ENCODE assay signal across 17 mouse cellular contexts in the genomic region with DNA sequence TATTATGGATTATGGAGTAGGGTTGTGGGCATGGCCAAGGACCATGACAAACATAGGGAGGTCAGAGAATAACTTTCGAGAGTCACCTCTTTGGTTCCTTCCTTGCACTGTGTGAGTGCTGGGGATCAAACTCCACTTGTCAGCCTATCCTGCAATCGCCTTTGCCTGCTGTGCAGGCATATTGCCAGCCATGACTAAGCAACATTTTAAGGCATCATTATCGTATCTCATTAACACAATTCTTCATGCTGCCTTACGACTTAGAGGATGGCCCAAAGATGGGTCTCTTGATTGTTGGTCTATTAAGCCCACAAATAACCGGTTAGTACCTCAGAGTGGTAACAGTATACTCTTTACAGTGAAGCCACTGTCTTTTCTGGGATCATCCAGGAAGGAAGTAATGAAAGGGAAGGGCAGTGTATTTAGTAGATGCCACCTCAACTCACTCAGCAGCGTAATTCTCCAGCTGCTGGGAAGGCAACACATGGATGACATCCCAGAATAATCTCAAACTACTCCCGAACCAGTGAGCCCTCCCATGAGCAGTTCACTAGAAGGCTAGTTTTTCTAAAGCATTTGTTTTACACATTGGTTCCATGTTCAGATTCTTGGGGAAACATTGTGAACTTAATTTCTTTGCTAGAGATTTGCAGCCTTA. TPM values are rescaled to one million over a fixed set of nuclear protein-coding genes. Genes with fewer than 3 reads are reported as not detected.
DNase-seq lines count a peak whose midpoint lies in the region; ATAC-seq lines count a peak whose summit lies in the region.
"Had no signal": no experiment of that assay in that cellular context is flagged by ENCODE, and none has a peak within 500 bp of the region (broad histone marks: within the 10 kb centered on the region; RNA-seq: fewer than 3 reads in every experiment).

No protein-coding gene starts in this region.

- ATAC-seq in forebrain, embryonic 14.5 days: no peak
- no peak for ATAC-seq in forebrain, embryonic 16.5 days
- ATAC-seq: Patski had no signal

- no peak overlapping the region for H3K9ac ChIP-seq in forebrain, embryonic 14.5 days (ENCODE audit: low read length)
- H3K9ac ChIP-seq in forebrain, embryonic 16.5 days (replicated peaks; ENCODE audit: low read depth, low read length): no peak overlapping the region
- H3K9ac ChIP-seq: embryonic facial prominence, embryonic 12.5 days; hindbrain, embryonic 13.5 days; limb, embryonic 12.5 days; stomach, embryonic 15.5 days had no signal

- 74% methylated on average over 7 of the region's 7 CpGs for whole genome bisulfite sequencing in forebrain, embryonic 14.5 days
- WGBS in forebrain, embryonic 16.5 days: 66% methylated on average over 7 of the region's 7 CpGs

- H3K4me2 ChIP-seq in forebrain, embryonic 14.5 days (ENCODE audit: low read length): no peak overlapping the region
- H3K4me2 ChIP-seq in forebrain, embryonic 16.5 days (ENCODE audit: low read length): no peak overlapping the region
- H3K4me2 ChIP-seq: embryonic facial prominence, embryonic 12.5 days; hindbrain, embryonic 13.5 days; limb, embryonic 12.5 days; stomach, embryonic 15.5 days had no signal

- H3K4me3 ChIP-seq in forebrain, embryonic 14.5 days (ENCODE audit: low read depth, low read length): no peak overlapping the region
- H3K4me3 ChIP-seq in forebrain, embryonic 16.5 days (replicated peaks; ENCODE audit: low read length): no peak overlapping the region
- H3K4me3 ChIP-seq: embryonic facial prominence, embryonic 12.5 days; heart, embryonic 10.5 days; hindbrain, embryonic 13.5 days; limb, embryonic 12.5 days; myocyte; stomach, embryonic 15.5 days had no signal

- no peaks in the 10 kb centered on the region for H3K4me1 ChIP-seq in forebrain, embryonic 14.5 days (ENCODE audit: control insufficient read depth, insufficient read depth, low read length)
- peaks cover 5% of the 10 kb centered on the region; the same call in 1 of the 2 replicates for H3K4me1 ChIP-seq in forebrain, embryonic 16.5 days (replicated peaks; ENCODE audit: control insufficient read depth, insufficient read depth, low read length)
- H3K4me1 ChIP-seq: embryonic facial prominence, embryonic 12.5 days; heart, embryonic 10.5 days; limb, embryonic 12.5 days; stomach, embryonic 15.5 days had no signal

- no peaks in the 10 kb centered on the region for H3K27me3 ChIP-seq in forebrain, embryonic 14.5 days (replicated peaks; ENCODE audit: control insufficient read depth, insufficient read depth, low read length)
- H3K27me3 ChIP-seq in forebrain, embryonic 16.5 days (replicated peaks; ENCODE audit: control insufficient read depth, insufficient read depth, low read length): no peaks in the 10 kb centered on the region
- H3K27me3 ChIP-seq: embryonic facial prominence, embryonic 12.5 days; hindbrain, embryonic 13.5 days; limb, embryonic 12.5 days; Patski; stomach, embryonic 15.5 days had no signal

- DNase-seq in forebrain, embryonic 14.5 days (ENCODE audit: low spot score): peak; percentile 32
- DNase-seq in retina, postnatal 1 day: peak; percentile 67
- DNase-seq in retina, embryonic 14.5 days (ENCODE audit: low spot score): no peak
- peak; percentile 42 to 52 for DNase-seq in kidney, postnatal 36 days
- no peak for DNase-seq in ovary, postnatal 14 days (ENCODE audit: low spot score)
- DNase-seq in layer of hippocampus, adult 9-11 months: no peak
- DNase-seq in layer of hippocampus, adult 18-20 months (ENCODE audit: low spot score in 2 of 2): no peak
- DNase-seq: adrenal gland, adult 8-10 months; lung, postnatal 36 days had no signal

- H3K36me3 ChIP-seq in forebrain, embryonic 14.5 days (ENCODE audit: control insufficient read depth, insufficient read depth, low read length): no peaks in the 10 kb centered on the region
- no peaks in the 10 kb centered on the region for H3K36me3 ChIP-seq in forebrain, embryonic 16.5 days (ENCODE audit: control insufficient read depth, insufficient read depth)
- H3K36me3 ChIP-seq: embryonic facial prominence, embryonic 12.5 days; heart, embryonic 10.5 days; hindbrain, embryonic 13.5 days; limb, embryonic 12.5 days; stomach, embryonic 15.5 days had no signal

- no peaks in the 10 kb centered on the region for H3K9me3 ChIP-seq in forebrain, embryonic 14.5 days (replicated peaks; ENCODE audit: control insufficient read depth, low read length)
- no peaks in the 10 kb centered on the region for H3K9me3 ChIP-seq in forebrain, embryonic 16.5 days (ENCODE audit: control insufficient read depth, low read length)
- H3K9me3 ChIP-seq: embryonic facial prominence, embryonic 12.5 days; heart, embryonic 10.5 days; hindbrain, embryonic 13.5 days; limb, embryonic 12.5 days; stomach, embryonic 15.5 days had no signal

- H3K27ac ChIP-seq in forebrain, embryonic 14.5 days (ENCODE audit: low read depth, low read length): no peak overlapping the region
- no peak overlapping the region for H3K27ac ChIP-seq in forebrain, embryonic 16.5 days (ENCODE audit: low read length)
- H3K27ac ChIP-seq: embryonic facial prominence, embryonic 12.5 days; heart, embryonic 10.5 days; limb, embryonic 12.5 days; stomach, embryonic 15.5 days had no signal

RNA-seq across cellular contexts. Expression of gene Apip, which starts 45.9 kb away (rescaled TPM):
- 52.4 and 61.6 TPM in 2 replicates for polyA plus RNA-seq in forebrain, embryonic 14.5 days (2014; fragmentation: Nextera tagmentation; extraction: Ambion mirVana)
- polyA plus RNA-seq in forebrain, embryonic 16.5 days (2015; fragmentation: Nextera tagmentation; extraction: Ambion mirVana): 44.9 and 48.3 TPM in 2 replicates
- 10 to 100 TPM; 17.9 to 19.3 TPM for total RNA-seq in layer of hippocampus, adult 18-20 months (2021)

RNA-seq across cellular contexts. Expression of gene Pdhx, which starts 46.0 kb away (rescaled TPM):
- polyA plus RNA-seq in forebrain, embryonic 14.5 days (2014; fragmentation: Nextera tagmentation; extraction: Ambion mirVana): 63.8 and 67.5 TPM in 2 replicates
- polyA plus RNA-seq in forebrain, embryonic 16.5 days (2015; fragmentation: Nextera tagmentation; extraction: Ambion mirVana): 61.0 and 63.5 TPM in 2 replicates
- total RNA-seq in layer of hippocampus, adult 18-20 months (2021): 10 to 100 TPM; 51.5 to 54.6 TPM

Comparison
In these comparisons a context has a peak if more than half of its experiments do, and no peak if none do; other contexts are left out.
1. DNase-seq: peak in forebrain, embryonic 14.5 days (single experiment), retina, postnatal 1 day (single experiment) and kidney, postnatal 36 days (2 of 2); none in retina, embryonic 14.5 days (single experiment), ovary, postnatal 14 days (single experiment), layer of hippocampus, adult 9-11 months (single experiment) and layer of hippocampus, adult 18-20 months (0 of 2).